Mouse (Mus musculus) NIH3T3 (cell line): ENCODE data around the gene Actr10.
A peak's percentile ranks its signal among the peaks of the same experiment; 100 is the strongest.

Source experiments
- DNase-seq: peaks from one replicate; pipeline ENCODE4 v3.0.0-alpha.2; 2012; ENCODE audit warnings: low read depth

Actr10 gene

DNA sequence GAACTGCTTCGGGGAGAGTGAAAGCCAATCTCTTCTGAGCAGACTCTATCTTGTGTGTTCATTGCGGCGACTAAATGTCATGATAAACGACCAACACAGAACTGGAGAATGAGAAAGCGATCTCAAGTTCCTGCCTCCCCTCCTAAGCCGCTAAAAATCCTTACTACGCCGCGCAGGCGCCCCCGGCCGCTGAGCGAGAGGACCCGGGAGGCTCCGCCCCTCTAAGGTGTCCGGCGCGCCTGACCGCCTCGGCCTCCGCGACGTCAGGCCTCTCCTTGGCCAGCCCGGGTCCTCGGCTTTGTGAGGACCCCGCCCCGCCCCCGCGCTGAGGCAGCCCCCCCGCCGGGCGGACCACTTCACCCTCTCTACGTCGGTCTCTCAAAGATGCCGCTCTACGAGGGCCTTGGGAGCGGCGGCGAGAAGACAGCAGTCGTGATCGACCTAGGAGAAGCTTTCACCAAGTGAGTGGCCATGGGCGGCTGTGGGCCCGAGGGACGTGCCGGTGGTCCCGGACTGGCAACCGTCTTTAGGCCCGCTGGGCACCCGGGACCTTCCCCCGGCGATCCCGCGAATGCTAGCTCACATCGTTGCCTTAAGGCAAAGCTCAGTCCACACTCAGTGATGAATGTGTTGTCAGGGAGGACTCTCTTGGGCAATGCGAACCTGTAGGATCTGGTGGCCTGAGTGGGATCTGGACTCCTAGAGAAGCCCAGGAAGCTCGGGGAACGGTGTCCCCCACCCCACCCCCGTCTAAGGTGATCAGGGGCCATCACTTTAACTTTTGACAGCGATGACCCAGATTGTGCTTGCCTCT, at the start of gene Actr10:
Gene Actr10 (plus strand): TSS at position 287 of the 814 bp plus-strand sequence.
- DNase-seq = peak; percentile 96

DNA sequence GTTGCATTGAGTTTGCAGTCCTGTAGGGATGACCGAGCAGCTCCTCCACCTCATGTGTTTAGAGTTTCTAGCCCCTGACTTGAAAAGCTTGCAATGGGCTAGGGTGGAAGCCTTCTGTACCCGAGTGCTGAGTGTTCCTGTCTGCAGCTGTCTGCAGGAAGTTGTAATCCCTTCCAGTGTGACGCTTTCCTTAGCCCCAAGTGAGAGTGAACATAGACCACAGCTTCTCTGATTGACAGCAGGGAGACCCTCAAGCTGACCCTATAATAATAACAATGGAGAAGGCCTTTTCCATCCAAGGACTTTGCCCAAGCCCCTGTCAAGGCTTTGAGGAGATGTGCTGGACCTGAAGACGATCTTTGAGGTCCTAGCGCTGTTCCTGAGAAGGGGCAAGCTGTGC, 47.3 kb upstream of the Actr10 start:
- DNase-seq = no peak

DNA sequence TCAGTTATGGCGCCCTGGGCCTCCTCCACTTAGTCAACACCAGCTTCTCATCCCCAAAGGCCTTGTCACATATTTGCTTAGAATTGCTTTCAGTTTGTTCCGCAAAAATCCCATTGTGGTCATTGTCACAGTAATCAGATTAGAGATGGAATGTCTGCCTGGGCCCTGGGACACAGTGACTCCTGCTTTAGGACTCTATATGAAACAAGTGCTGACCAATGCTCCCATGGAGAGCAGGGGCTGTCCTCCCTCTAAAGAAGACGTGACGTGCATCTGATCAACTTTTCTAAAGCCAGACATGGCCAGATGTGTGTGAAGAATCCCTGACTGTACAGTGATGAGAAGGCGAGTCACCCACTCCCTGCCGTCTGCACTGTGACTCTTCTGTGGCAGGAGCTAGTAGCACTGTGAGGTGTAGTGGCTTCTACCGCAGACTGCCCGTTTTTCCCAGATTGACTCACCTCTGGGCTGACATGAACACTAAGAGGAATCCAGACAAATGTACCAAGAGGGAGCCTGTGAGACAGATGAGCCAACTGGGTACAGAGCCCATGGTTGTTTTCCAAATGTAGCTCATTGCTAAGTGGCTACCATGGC, 46.7 kb upstream of the Actr10 start:
- no peak for DNase-seq

DNA sequence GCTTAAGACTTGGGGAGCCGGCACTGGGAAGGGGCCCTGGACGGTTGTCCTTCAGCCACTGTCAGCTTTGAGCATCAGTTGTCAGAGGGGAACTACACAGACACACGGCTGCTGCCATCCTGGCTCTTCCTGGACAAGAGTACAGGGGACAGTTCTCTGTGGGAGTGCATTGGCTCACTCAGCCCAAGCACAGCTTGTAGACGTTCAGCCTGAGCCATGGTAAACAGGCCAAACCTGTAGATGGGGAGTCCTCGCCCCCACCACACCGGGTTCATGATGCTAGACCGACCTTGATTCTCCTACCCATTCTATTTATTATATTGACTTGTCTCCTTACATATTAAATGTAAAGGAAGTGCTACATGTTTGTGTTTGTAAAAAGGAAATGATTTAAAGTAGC, 42.4 kb upstream of the Actr10 start:
- DNase-seq = no peak

DNA sequence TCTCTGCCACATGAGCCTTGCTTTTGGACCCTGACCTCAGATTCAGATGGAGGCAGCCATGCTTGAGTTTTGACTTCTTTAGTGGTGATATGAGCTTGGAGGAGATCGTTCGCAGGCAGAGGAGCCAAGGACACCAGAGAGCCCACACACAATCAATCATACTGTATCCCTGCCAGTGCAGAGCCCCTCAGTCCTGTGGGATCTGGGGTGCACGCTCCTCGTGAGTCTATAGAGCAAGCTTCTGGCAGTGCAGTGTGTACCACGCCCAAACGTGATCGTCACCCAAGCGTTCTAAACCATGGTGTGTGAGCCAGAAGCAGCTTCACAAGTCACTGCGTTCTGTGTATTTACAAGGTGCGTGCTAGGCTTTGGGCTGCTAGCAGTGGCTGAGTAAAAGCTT, 41.6 kb upstream of the Actr10 start:
- DNase-seq = no peak

DNA sequence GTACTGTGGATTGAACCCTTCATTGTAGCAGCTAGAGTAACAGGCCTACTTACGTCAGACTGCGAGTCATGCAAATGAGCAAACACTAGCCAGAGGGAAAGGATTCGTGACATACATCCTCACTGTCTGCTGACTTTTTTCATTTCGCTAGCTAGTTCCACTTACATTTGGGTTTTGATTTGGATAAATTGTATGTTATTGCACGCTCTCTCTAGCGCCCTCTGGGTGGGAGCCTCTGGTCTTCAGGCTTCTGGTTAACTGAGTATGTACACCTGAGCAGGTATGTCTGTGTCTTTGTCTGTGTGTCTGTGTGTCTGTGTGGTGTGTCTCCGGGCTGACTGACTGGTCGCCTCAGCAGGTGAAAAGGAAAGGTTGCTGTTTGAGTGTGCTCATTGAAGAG, 40.2 kb upstream of the Actr10 start:
- DNase-seq = peak; percentile 28

DNA sequence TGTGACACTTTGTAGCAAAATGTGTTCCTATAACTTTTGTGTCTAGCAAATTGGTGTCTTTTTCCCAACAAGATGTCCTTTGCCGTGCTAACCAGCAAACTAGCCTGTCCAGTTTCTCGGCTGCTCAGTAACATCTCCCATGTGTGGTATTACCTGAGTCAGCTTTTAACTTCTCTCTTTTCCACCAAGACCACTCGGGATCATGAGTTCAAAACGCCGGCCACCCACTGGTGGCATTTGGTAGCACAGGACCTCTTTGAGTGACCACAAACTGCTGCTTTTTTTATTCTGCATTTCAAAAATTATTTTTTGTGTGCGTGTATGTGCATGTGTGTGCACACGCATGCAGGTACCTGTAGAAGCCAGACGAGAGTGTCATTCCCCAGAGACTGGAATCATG, 39.2 kb upstream of the Actr10 start:
- DNase-seq = peak; percentile 41

DNA sequence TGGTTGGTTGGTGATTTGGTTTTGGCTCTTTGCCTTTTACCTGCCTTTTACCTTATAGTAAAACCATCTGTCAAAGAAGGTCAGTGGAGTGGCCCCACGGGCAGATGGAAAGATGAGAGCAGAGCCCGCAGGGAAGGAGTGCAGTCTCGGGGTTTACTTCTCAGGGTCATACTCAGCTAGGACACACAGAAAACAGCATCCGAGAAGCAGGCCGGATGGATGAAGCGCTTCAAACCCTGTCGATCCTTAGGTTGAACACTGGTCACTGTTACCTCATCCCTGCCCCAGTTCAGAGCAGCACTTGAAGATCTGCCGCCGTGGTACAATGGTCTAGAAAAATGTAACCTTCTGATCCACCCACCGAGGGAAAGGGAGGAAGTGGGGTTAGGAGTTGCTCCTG, 33.2 kb upstream of the Actr10 start:
- no peak for DNase-seq

DNA sequence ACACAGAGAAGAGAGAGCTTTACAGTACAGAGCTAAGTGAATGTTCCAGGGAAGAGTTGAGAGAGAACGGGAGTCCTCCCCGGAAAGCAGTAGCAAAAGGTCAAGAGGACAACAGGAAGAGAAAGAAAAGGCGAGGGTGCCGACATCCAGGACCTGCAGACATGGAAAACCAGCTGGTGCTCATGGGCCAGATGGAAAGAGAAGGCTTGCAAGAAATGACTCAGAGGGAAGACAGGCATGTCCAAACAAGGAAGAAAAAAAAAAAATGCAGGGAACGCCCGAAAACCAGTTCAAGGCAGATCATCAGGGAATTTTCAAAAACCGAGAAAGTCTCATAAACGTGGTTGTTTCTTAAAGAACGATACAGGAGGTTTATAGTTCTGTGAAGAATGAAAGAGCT, 30.8 kb upstream of the Actr10 start:
- peak; percentile 54 for DNase-seq

DNA sequence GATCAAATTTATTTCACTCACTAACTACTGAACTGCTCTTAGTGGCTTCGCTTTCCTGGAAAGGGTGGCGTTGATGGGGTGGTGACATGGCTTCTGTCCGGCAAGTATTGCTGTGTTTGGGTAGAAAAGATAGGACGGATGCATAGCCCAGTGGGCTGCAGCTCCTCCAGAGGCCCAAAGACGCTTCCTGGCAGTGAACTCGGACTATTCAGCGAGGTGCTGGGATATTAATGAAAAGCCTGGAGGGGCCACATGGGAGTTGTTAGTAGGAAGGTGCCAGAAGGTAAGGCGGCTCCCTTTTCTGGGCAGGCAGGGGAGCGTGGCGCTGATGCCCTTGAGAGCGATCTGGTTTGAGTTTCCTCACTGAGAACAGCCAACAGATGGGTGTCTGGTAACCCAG, 30.0 kb upstream of the Actr10 start:
- DNase-seq = no peak

DNA sequence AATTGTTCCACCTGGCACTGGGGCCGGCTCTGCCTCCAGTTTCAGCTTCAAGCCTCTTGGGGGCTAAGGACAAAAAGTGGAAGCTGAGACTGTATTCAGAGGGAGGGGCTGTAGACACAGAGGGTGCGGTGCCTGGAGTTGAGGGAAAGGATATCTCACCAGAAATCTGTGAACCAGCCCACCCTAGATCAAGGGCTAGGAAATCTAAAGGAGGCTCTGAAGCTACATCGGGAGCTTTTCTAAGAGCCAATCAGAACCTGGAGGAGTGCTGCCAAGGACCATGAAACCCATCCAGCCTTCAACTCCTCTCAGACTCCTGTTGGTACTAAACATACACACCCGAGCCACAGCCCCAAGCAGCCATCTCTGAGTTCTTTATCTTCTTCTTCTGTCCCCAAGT, 29.6 kb upstream of the Actr10 start:
- no peak for DNase-seq

DNA sequence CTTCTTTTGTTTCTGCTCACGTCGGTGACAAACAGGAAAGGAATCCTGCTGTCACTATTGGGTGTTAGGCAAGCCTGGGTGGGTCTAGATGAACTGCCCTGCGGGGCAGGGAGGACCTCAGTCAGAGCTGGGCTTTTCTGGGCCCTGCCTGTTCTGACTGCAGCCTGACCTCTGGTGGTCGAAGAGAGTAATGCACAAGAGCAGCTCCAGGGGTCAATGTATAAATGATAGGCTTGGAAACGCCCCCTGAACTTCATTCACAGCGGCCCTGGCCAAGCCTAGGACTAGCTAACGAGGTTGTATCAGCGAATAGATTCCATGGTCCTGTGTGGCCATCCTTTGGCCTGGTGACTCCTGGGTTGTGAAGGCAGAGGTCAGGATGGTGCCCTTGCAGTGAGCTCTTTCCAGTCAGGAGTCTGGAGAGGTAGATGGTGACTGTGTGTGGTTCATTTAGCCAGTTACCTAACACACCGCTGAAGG, 27.4 kb upstream of the Actr10 start:
- peak; percentile 93 for DNase-seq

DNA sequence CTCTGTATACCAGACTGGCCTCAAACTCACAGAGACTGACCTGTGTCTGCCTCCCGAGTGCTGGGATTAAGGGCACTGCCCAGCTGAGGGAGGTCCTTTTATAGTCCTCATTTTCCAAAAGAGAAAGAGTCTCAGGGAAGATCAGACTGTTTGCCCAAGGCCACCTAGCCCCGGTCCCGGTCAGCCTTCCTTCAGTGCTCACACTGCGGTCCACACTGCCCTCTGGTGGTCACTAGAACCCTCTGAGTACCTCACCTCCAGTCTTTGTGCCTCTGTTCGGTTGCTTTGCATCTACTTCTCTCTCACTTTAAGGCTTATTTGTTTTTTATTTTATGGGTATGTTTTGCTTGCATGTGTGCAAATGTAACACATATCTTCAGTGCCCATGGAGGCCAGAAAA, 26.6 kb upstream of the Actr10 start:
- DNase-seq = peak; percentile 92

DNA sequence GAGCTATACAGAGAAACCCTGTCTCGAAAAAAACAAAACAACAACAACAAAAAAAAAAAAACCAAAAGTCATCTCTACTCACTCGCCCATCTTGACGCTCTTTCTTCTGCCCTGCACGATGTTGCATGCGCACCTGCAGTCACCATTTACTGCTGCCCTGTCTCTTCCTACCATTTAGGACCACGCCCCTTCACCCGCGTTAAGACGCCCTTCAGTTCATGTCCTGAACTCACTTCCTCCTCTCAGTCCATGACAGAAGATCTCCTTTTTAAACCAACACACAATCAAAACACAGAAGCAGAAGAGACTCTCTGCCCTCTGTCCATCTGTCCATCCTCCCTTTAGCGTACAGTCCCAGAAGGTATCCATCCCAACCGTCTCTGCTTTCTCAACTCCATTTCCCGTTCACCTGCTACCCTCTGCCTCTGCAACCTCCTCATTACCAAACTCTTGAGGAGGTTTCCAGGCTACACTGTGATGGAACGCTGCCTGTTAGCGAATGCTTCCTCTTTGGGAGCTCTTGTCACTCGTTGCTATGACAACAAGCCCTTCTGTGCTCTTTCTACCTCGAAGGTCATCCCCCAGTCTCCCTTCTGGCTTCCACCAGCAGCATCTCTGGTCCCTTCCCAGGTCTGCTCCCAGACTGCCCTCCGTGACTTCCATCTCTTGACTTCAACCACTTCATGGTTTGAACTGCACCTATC, 25.8 kb upstream of the Actr10 start:
- no peak for DNase-seq

DNA sequence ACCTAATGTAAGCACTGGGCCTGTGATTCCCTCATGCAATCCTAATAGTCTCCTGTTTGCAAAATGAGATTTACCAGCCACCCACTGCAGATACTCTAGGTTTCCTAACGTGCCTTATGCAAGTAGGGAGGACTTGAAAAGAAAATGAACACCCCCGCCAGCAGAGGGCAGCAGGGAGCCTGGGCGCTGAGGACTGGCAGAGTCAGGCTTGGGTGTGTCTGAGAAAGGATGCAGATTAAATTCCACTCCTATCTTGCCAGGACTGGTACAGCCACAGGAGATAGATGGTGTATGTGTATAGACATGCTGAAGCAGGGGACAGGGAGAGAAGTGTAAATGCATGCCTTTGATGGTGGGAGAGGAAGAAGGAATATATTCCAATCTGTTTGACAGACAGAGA, 24.2 kb upstream of the Actr10 start:
- DNase-seq = peak; percentile 82

DNA sequence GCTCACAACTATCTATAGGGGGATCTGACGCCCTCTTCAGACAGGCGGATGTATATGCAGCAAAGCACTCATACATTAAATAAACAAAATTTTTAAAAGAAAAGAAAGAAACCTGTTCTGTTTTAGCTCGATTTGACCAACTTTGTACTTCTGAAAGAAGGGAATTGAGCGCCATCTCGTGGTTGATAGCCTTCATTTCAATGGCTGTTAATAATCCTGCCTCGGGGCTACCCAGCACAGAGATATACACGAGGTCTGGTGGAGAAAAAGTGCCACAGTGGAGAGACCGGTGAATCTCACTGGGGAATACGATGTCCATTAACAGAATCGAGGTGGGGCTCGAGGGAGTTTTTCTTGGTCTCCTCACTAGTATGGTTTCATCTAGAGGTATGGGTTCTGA, 23.3 kb upstream of the Actr10 start:
- peak; percentile 89 for DNase-seq

DNA sequence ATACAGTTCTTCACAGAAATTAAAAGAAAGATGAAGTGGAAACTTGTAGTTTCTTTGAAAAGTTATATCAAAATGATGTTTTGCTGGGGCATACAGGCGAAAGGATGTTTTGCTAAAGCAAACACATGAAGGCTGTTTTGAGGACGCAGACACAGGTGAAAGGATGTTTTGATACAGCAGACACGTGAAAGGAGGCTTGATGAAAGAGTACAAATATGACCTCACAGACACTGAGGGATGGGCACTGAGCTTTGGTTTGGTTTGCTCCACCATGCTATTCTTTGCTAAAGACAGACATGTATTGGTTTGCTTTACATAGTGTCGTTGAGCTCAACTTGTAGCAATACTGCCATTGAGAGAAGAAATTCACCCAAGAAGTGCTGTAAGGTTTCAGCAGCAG, 7.9 kb upstream of the Actr10 start:
- DNase-seq = no peak

DNA sequence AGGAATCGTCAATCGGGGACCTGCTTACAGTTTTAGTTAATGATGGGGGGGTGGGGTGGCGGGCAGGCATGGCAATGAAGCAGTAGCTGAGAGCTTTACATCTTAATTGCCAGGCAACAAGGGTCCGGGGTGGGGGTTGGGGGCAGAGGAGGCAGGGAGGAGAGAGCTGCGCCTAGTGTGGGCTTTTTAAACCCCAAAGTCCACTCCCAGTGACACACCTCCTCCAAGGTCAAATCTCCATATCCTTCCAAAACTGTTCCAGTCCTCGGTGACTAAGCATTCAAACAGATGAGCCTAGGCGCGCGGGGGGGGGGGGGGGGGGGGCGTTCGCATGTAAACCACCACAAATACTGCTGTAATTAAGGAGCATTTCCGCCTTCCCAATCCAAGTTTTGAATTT, 507 bp upstream of the Actr10 start:
- no peak for DNase-seq

DNA sequence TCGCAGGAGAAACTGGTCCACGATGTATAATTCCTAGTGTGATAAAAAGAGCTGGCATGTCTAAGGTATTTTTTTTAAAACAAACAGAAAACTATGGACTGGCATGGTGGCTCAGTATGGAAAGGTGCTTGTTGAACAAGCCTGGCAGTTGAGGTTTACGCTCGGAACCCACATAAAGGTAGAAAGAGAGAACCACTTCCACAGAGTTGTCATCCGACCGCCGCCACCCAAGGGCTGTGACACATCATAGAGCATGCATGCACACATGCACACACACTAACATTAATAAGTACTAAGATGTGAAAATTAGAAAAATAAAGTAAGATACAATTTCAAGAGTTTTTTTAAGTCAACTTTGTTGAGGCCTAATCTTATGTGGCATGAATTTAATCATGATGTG, 3.1 kb downstream of the Actr10 start:
- DNase-seq = no peak

DNA sequence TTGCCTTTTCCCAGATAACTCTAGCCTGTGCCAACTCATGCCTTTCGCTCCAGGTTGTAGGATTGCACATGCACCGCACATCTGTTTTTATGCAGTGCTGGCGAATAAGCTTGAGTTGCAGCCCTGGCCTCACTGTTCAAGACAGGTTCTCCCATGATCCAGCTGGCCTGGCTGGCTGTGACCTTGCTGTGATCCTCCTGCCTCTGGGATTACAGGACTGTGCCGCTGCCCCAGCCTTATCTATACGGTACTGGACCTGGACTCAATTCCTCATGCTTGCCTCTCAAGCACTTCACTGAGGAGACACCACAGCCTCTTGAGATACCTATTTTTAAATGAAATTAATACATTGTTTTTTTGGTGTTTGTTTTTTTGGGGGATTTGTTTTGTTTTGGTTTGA, 6.5 kb downstream of the Actr10 start:
- no peak for DNase-seq

DNA sequence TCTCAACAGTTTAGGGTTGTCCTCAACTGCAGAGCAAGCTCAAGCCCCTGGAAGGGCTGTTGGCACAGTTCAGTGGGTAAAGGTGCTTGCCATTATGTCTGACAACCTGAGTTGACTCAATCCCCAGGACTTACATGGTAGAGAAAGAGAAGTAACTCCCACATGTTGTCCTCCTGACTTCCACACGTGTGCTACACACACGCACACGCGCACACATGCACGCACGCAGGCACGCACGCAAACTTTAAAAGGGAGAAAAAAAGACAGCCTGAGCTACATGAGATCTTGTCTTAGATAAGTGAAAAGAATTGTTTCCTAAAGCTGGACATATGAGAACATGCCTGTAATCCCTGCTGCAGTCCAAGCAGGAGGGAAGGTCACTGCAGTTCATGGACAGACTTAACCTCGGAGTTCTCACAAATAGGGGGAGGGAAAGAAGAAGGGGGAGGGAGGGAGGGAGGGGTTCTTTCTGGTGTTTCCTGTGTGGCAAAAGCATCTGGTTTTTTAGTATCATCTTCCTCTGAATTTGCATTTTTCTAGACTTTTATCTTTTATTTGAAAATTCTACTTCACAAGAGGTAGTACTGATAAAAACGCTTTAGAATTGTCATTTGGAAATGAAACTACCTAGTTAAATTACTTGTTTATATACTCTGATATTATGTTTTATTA, 9.1 kb downstream of the Actr10 start:
- no peak for DNase-seq

DNA sequence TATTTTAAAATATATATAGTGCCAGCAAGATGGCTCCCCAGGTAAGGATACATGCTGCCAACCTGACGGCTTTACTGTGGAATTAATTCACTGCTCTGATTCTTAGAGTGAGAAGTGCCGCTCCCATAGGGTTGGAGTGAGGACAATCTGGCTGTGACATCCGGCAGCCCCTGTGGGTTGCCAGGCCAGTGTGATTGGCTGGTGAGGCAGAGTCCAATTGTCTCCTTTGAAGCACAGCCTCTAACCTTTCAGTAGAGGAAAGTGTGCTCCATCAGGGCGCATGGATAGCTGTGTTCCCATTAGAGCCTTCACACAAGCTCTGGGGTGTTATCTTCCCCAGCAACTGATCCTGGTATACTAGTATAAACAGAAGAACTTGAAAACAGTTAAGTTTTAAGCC, 21.0 kb downstream of the Actr10 start:
- DNase-seq = no peak

DNA sequence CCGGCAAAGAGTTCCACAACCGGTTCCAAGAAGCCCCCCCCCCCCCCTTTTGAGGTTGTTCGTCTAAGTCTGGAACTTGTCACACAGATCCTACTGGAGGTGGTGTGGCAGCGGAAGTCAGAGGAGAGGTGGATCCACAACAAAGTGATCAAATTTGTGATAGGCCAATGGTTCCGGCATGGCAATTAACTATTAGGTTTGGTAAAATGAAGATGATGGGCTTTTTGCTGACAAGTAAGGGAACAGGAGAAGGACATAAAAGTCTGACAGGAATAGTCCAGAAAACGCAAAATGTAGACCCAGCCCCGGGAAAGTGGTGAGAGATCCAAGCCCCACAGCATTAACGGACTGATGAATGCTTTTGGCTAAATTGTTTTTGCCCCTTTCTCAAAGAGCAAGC, 29.9 kb downstream of the Actr10 start:
- no peak for DNase-seq
